In the genomic region with DNA sequence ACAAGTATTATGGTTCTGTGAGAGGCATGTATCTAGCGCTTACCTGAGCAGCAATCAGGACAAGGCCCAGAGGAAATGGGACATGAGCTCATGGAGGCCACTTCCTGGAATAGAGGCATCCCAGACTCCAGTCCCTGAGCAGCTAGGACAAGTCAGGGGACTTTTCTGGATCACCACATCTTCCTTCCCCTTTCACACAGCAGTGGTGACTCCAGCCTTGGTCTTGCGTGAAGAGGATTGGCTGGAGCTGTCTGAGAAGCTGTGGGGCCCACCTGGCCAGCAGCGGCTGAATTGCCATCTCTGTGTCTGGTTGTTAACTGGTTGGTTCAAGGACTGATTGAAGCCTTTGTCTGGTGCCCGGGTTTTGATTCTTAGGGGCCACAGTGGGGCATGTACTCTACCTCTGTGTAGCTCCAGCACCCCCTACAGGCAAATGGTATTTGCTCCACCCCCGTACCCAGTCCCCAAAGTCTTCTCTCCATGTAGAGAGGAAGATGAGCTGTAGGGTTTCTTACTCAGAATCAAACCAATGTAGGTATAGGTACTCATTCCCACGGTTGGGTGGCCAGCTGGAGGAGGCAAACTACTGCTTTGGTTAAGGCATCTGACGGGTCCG, we compare ENCODE assay signal across 10 mouse cellular contexts. TPM values are rescaled to one million over a fixed set of nuclear protein-coding genes. Genes with fewer than 3 reads are reported as not detected.
A peak's percentile ranks its signal among the peaks of the same experiment; 100 is the strongest.
DNase-seq lines count a peak whose midpoint lies in the region.
"Had no signal": no experiment of that assay in that cellular context is flagged by ENCODE, and none has a peak within 500 bp of the region (broad histone marks: within the 10 kb centered on the region; RNA-seq: fewer than 3 reads in every experiment).

No protein-coding gene starts in this region.

- DNase-seq in adrenal gland, adult (ENCODE audit: inconsistent age in 2 of 2, low spot score in 1 of 2): peak; percentile 24 to 80
- DNase-seq in adrenal gland, postnatal 4 days (ENCODE audit: low spot score in 2 of 2): no peak
- peak; percentile 56 for DNase-seq in A20 (ENCODE audit: low read depth, low spot score)
- DNase-seq in brain, adult 2 months (ENCODE audit: low read depth, low spot score): peak; percentile 10
- DNase-seq in naive thymus-derived CD4-positive, alpha-beta T cell, adult 2 months (ENCODE audit: low read depth): peak; percentile 76
- DNase-seq in cerebellum, postnatal 25 days: no peak
- no peak for DNase-seq in ovary, adult 18-20 months (ENCODE audit: low spot score)
- no peak for DNase-seq in frontal cortex, postnatal 25 days (ENCODE audit: low spot score in 2 of 2)
- DNase-seq: cerebellum, adult 18-20 months; left cerebral cortex, postnatal 4 days had no signal

RNA-seq across cellular contexts. Expression of a gene that starts 15.0 kb away (rescaled TPM):
- under 1 TPM; 0.20 to 0.28 TPM for total RNA-seq in adrenal gland, postnatal 4 days (2021)

Comparison
In these comparisons a context has a peak if more than half of its experiments do, and no peak if none do; other contexts are left out.
1. DNase-seq: peak in adrenal gland, adult (2 of 2), A20 (single experiment), brain, adult 2 months (single experiment) and naive thymus-derived CD4-positive, alpha-beta T cell, adult 2 months (single experiment); none in adrenal gland, postnatal 4 days (0 of 2), cerebellum, postnatal 25 days (0 of 2), ovary, adult 18-20 months (single experiment) and frontal cortex, postnatal 25 days (0 of 2).